Mouse (Mus musculus) midbrain, embryonic 16.5 days (tissue): ENCODE measurements around the gene Scd3. TPM values are rescaled to one million over a fixed set of nuclear protein-coding genes. Genes with fewer than 3 reads are reported as not detected.
"Not testable (repeated sequence)": the region's sequence is repeated elsewhere in the genome, so short reads cannot be mapped to it uniquely, and the experiment has no call there.

Experiments
- ATAC-seq: fragments of 200-750 bp; cut with Nextera tagmentation; 2 replicates; pipeline ENCODE4 v1.8.0; 2017; ENCODE audit warnings: moderate TSS enrichment
- H3K27ac ChIP-seq: fragments of 300-500 bp; sonication (generic); 2 replicates; pipeline ENCODE4 v1.5.1; 2014; ENCODE audit warnings: mild to moderate bottlenecking, low read length, mixed read lengths
- H3K27me3 ChIP-seq: fragments of 300-500 bp; sonication (generic); 2 replicates; pipeline ENCODE4 v1.6.1; 2014; ENCODE audit warnings: low read depth, low read length, mixed read lengths; ENCODE audit not compliant: control insufficient read depth, insufficient read depth
- H3K36me3 ChIP-seq: fragments of 300-500 bp; sonication (generic); 2 replicates; pipeline ENCODE4 v1.6.1; 2014; ENCODE audit warnings: mild to moderate bottlenecking, low read length, moderate library complexity, mixed read lengths; ENCODE audit not compliant: control insufficient read depth, insufficient read depth
- H3K4me1 ChIP-seq: fragments of 300-500 bp; sonication (generic); 2 replicates; pipeline ENCODE4 v1.6.1; 2014; ENCODE audit warnings: mild to moderate bottlenecking, low read length, mixed read lengths; ENCODE audit not compliant: control insufficient read depth, insufficient read depth
- H3K4me2 ChIP-seq: fragments of 300-500 bp; sonication (generic); 2 replicates; pipeline ENCODE4 v1.6.1; 2014; ENCODE audit warnings: mild to moderate bottlenecking, low read length, mixed read lengths
- H3K4me3 ChIP-seq: fragments of 300-500 bp; sonication (generic); 2 replicates; pipeline ENCODE4 v1.5.1; 2014; ENCODE audit warnings: low read depth, mild to moderate bottlenecking, low read length, moderate library complexity, mixed read lengths
- H3K9ac ChIP-seq: fragments of 300-500 bp; sonication (generic); 2 replicates; pipeline ENCODE4 v1.6.1; 2014; ENCODE audit warnings: low read depth, low read length, mixed read lengths
- H3K9me3 ChIP-seq: fragments of 300-500 bp; sonication (generic); replicated peaks from 2 replicates; pipeline ENCODE4 v1.6.1; 2014; ENCODE audit warnings: mild to moderate bottlenecking, low read length, mixed read lengths; ENCODE audit not compliant: control insufficient read depth, poor library complexity, severe bottlenecking
- WGBS: fragments of 180-500 bp; shearing (Covaris S2); extraction: QIAGEN DNeasy Blood & Tissue Kit; methylation state at CpG from one replicate; pipeline ENCODE4 v1.1.7; 2014; 5-methylcytosine and 5-hydroxymethylcytosine counted together
- polyA plus RNA-seq: library from polyadenylated mRNA; unstranded; fragments of >200 nt; fragmentation: Nextera tagmentation; extraction: Ambion mirVana; gene quantifications from 2 replicates; pipeline ENCODE4 v1.2.1, GENCODE M21; 2015

Gene Scd3
- polyA plus RNA-seq, 1 experiment from 2014 or later = 6.9 TPM

DNA sequence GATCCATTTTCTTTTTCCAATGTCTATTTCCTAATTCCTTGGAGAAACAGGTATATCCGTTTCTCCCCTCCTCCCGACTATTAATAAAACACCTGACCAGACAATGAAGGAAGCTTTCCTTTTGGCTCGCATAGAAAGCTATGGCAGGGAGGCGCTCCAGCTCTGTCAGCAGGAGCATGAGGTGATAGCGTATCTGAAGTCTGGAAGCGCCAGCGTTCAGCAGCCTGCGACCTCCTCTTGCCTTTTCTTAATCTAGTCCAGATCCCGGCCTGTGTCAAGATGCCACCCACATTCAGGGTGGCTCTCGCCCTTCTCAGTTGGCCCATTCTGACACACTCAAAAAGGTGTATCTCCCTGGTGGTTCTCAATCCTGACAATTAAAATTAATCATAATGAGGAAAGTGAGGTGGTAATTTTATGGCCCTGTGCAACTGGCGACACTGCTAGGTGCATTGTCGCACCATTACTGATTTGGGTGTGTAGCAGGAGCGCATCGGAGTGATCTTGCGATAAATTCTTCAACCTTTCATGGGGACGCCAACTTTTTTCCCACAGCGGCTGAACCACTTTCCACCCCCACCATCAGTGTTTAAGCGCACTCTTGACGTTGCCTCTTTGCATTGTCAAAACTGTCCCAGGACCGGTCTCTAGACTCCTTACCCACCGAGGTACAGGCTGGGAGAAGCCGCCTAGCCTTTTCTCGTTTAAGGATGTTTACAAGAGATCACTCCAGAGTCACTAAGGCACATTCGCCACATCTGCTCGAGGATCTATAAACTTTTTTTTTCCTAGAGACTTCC, 44.4 kb downstream of the Scd3 start:
- peak overlapping the region; percentile 65 for H3K9ac ChIP-seq
- H3K4me1 ChIP-seq = peaks cover 21% of the 10 kb centered on the region
- H3K27ac ChIP-seq = peak overlapping the region; percentile 90
- no peaks in the 10 kb centered on the region for H3K9me3 ChIP-seq
- H3K4me2 ChIP-seq = peak overlapping the region; percentile 87
- H3K27me3 ChIP-seq = no peaks in the 10 kb centered on the region
- H3K36me3 ChIP-seq = no peaks in the 10 kb centered on the region
- 3% methylated on average over 25 of the region's 25 CpGs for WGBS
- ATAC-seq = peak; percentile 52
- peak overlapping the region; percentile 50 for H3K4me3 ChIP-seq

- WGBS = 4% methylated on average over 36 of the region's 36 CpGs
- H3K4me3 ChIP-seq = peak overlapping the region; percentile 50
- no peaks in the 10 kb centered on the region for H3K9me3 ChIP-seq
- no peaks in the 10 kb centered on the region for H3K27me3 ChIP-seq
- H3K36me3 ChIP-seq = no peaks in the 10 kb centered on the region
- H3K9ac ChIP-seq = peak overlapping the region; percentile 65
- H3K27ac ChIP-seq = peak overlapping the region; percentile 90
- ATAC-seq = peak; percentile 98
- peaks cover 21% of the 10 kb centered on the region for H3K4me1 ChIP-seq
- peak overlapping the region; percentile 87 for H3K4me2 ChIP-seq
Observed at GRCm38 (mm10) chr19:44248081-44248853, 45.2 kb downstream of the Scd3 start.

- Histone ChIP-seq H3K27me3 (no peaks in the 10 kb centered on the region), H3K9ac (no peak overlapping the region), H3K27ac (peak overlapping the region; percentile 90), H3K4me2 (peak overlapping the region; percentile 87; the same call in 1 of the 2 replicates), H3K36me3 (no peaks in the 10 kb centered on the region), H3K9me3 (no peaks in the 10 kb centered on the region), H3K4me3 (no peak overlapping the region), H3K4me1 (peaks cover 21% of the 10 kb centered on the region)
- WGBS = 75% methylated on average over 11 of the region's 11 CpGs
- no peak for ATAC-seq
Observed at GRCm38 (mm10) chr19:44248854-44249351, 45.8 kb downstream of the Scd3 start.

GRCm38 (mm10) chr19:44251138-44251537, 48.1 kb downstream of the Scd3 start:
- not testable (repeated sequence) for H3K36me3 ChIP-seq, H3K27me3 ChIP-seq, ATAC-seq, H3K9me3 ChIP-seq, H3K9ac ChIP-seq, H3K4me3 ChIP-seq, H3K27ac ChIP-seq, H3K4me2 ChIP-seq
- WGBS = 95% methylated on average over 6 of the region's 6 CpGs
- peaks cover 19% of the 10 kb centered on the region for H3K4me1 ChIP-seq

DNA sequence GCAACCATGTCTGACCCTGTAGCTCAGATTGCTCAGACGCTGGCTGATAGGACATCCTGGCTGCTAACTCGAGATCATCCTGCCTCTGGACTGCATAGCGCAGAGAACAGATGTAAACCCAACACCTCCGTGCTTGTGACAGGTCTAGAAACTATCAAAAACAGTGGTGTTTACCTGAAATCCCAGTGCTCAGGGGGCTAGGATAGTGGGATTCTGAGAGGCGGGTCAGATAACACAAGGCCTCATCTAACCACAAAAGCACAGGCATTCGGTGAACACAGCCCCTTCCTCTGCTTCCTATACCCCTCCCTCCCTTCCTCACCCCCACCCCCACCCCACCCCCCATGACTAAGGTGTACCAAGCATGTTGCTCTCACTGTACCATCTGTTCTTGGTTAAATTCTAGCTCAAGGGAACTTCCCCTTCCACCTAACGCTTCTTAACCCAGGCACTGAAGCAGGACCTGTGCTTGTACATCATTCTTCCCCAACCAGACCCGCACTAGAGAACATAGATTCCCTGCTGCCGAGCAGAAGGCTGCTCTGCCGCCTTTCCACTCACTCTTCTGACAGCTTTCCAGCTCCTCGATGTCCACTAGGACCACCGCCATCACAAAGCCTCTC, 49.0 kb downstream of the Scd3 start:
- Histone ChIP-seq H3K4me2 (no peak overlapping the region), H3K27me3 (no peaks in the 10 kb centered on the region), H3K9ac (no peak overlapping the region), H3K9me3 (no peaks in the 10 kb centered on the region), H3K27ac (no peak overlapping the region), H3K4me1 (peaks cover 10% of the 10 kb centered on the region), H3K36me3 (no peaks in the 10 kb centered on the region), H3K4me3 (no peak overlapping the region)
- WGBS = 75% methylated on average over 12 of the region's 12 CpGs
- ATAC-seq = no peak

DNA sequence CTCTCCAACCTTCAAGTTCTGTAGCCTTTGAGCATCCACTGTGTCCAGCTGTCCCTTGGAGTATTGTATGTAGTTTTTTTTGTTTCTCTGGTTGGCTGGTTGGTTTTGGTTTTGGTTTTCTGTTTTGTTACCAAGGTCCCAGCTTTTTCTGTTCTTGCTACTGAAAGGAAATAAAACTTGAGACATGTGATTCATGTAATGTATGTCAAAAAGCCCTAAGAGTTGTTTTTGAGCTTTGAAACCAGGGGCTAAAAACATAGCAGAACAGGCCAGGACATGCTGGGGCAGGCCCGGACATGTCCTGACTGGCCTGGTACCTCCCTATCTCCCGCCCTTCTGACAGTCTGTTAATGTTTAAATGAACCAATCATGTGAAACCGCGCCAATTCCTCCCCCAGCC, 51.0 kb downstream of the Scd3 start:
- H3K36me3 ChIP-seq, H3K27ac ChIP-seq, H3K27me3 ChIP-seq, ATAC-seq, H3K9ac ChIP-seq, H3K4me3 ChIP-seq, H3K9me3 ChIP-seq, H3K4me1 ChIP-seq, H3K4me2 ChIP-seq: not testable (repeated sequence)
- whole genome bisulfite sequencing = 98% methylated on average over 2 of the region's 4 CpGs

- Histone ChIP-seq H3K4me3 (no peak overlapping the region), H3K9me3 (no peaks in the 10 kb centered on the region), H3K27me3 (no peaks in the 10 kb centered on the region), H3K36me3 (no peaks in the 10 kb centered on the region), H3K4me1 (no peaks in the 10 kb centered on the region), H3K9ac (no peak overlapping the region), H3K27ac (no peak overlapping the region), H3K4me2 (no peak overlapping the region)
- no peak for ATAC-seq
- 94% methylated on average over 13 of the region's 13 CpGs for WGBS
Observed at GRCm38 (mm10) chr19:44257377-44257966, 54.4 kb downstream of the Scd3 start.

GRCm38 (mm10) chr19:44259484-44259883, 56.4 kb downstream of the Scd3 start:
- H3K9me3 ChIP-seq = no peaks in the 10 kb centered on the region
- WGBS = 72% methylated on average over 4 of the region's 4 CpGs

More at GRCm38 (mm10) chr19:44259484-44259883, 56.4 kb downstream of the Scd3 start:
- H3K27me3 ChIP-seq = no peaks in the 10 kb centered on the region
- H3K4me3 ChIP-seq = no peak overlapping the region
- no peak overlapping the region for H3K27ac ChIP-seq
- H3K9ac ChIP-seq = no peak overlapping the region
- H3K4me2 ChIP-seq = no peak overlapping the region
- H3K4me1 ChIP-seq = no peaks in the 10 kb centered on the region
- no peak for ATAC-seq
- H3K36me3 ChIP-seq = no peaks in the 10 kb centered on the region
